Mouse (Mus musculus): ENCODE measurements around the gene N4bp3. TPM values are rescaled to one million over a fixed set of nuclear protein-coding genes. Genes with fewer than 3 reads are reported as not detected.

Gene N4bp3
- polyA plus RNA-seq, 1 experiment = 11.8 TPM

GRCm38 (mm10) chr11:51609266-51609909 lies 41.3 kb downstream of the N4bp3 start:
- peaks cover 4% of the 10 kb centered on the region; the same call in 1 of the 2 replicates for H3K36me3 ChIP-seq (ENCODE audit: control insufficient read depth, insufficient read depth, low read length)
- TF ChIP-seq POLR2A (IDR thresholded peaks at IDR 0.05; ENCODE audit: low read depth, low read length) = no peak
- no peak for TF ChIP-seq CTCF (conservative IDR thresholded peaks at IDR 0.05; ENCODE audit: insufficient read depth, insufficient read length, low read depth, low read length)
- peaks cover 3% of the 10 kb centered on the region; the same call in 1 of the 2 replicates for H3K4me1 ChIP-seq (ENCODE audit: control insufficient read depth, insufficient read depth, low read length)
- 90% methylated on average over 3 of the region's 3 CpGs for WGBS
- H3K27ac ChIP-seq (ENCODE audit: insufficient read depth, low read depth, low read length) = no peak overlapping the region
- no peak for DNase-seq
- no peaks in the 10 kb centered on the region for H3K27me3 ChIP-seq (replicated peaks; ENCODE audit: control insufficient read depth, insufficient read depth, low read length)
- H3K4me3 ChIP-seq (ENCODE audit: insufficient read depth, low read depth, low read length) = no peak overlapping the region

DNA sequence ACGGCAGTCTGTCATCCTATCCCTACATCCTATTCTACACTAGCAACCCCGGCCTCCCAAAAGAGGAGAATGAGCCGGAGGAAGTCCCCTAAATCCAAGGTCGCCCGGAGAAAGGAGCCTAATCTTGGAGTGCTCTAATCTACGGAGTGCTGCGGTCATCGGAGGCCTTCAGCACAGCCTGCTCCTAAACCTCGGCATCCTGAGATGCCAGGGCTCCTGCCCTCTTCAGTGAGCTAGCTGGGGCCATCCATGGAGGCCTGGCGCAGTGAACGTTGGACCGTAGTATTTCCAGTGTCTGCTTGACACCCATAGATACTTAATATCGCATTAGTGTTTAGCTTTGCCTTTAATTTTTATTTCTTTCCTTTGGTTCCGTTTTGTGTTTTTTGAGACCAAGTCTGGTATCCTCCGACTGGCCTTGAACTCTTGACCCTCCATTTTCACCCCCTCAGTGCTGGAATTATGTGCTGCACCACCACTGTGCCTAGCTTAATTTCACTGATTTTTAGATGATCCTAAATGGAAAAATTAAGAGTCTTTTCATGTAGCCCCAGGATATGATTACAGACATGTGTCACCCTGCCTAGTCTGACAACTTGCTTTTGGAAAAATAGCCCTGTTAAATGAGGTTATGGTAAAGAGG lies 43.4 kb downstream of the N4bp3 start:
- no peak for TF ChIP-seq POLR2A (IDR thresholded peaks at IDR 0.05; ENCODE audit: low read depth, low read length)
- TF ChIP-seq CTCF (conservative IDR thresholded peaks at IDR 0.05; ENCODE audit: insufficient read depth, insufficient read length, low read depth, low read length) = no peak
- Histone ChIP-seq H3K4me1 (ENCODE audit: control insufficient read depth, insufficient read depth, low read length) (peaks cover 3% of the 10 kb centered on the region; the same call in 1 of the 2 replicates), H3K27me3 (replicated peaks; ENCODE audit: control insufficient read depth, insufficient read depth, low read length) (no peaks in the 10 kb centered on the region), H3K27ac (ENCODE audit: insufficient read depth, low read depth, low read length) (peak overlapping the region; percentile 86), H3K4me3 (ENCODE audit: insufficient read depth, low read depth, low read length) (peak overlapping the region; percentile 77), H3K36me3 (ENCODE audit: control insufficient read depth, insufficient read depth, low read length) (peaks cover 11% of the 10 kb centered on the region; the same call in 1 of the 2 replicates)
- no peak for DNase-seq
- 2% methylated on average over 15 of the region's 15 CpGs for WGBS

DNA sequence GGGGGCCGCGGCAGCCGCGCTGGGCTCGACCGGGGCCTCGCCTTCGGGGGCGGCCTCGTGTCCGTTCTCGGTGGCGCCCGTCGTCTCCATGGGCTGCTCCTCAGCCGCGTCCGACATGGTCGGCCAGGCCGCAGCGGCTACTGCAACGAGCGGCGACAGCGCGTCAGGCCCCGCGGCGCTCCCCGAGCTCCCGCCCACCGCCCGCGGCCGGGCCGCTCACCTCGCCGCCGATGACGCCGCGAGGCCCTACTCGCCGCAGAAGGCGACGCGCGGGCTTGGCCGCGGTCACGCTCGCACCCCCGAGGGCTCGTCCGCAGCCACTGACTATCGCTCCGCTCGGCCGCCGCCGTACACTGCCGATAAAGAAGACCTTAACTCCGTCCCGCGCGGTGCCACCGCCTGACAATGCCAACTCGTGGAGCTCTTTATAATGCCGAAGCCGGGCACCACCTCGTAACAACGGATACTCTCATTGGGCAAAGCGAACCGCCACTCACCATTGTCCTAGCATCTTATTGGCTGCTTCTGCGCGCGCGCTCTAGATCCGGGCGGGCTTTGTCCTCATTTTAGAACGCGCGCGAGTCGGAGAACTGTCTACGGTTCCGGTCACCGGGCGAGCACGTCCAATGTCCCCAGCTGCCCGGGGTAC lies 44.1 kb downstream of the N4bp3 start, which contains the start of gene Hnrnpab:
TSS of gene Hnrnpab (minus strand) at position 401 of the 649 bp plus-strand sequence.
- H3K36me3 ChIP-seq (ENCODE audit: control insufficient read depth, insufficient read depth, low read length) = peaks cover 13% of the 10 kb centered on the region; the same call in 1 of the 2 replicates
- H3K4me1 ChIP-seq (ENCODE audit: control insufficient read depth, insufficient read depth, low read length) = peaks cover 3% of the 10 kb centered on the region; the same call in 1 of the 2 replicates
- peak within 1 kb of the TSS; percentile 86 for H3K27ac ChIP-seq (ENCODE audit: insufficient read depth, low read depth, low read length)
- under 1% methylated on average over 91 of the region's 91 CpGs for WGBS
- DNase-seq = peak; percentile 99
- no peaks in the 10 kb centered on the region for H3K27me3 ChIP-seq (replicated peaks; ENCODE audit: control insufficient read depth, insufficient read depth, low read length)
- TF ChIP-seq CTCF (conservative IDR thresholded peaks at IDR 0.05; ENCODE audit: insufficient read depth, insufficient read length, low read depth, low read length) (no peak), POLR2A (IDR thresholded peaks at IDR 0.05; ENCODE audit: low read depth, low read length) (peak; percentile 99)
- H3K4me3 ChIP-seq (ENCODE audit: insufficient read depth, low read depth, low read length) = peak within 1 kb of the TSS; percentile 77

DNA sequence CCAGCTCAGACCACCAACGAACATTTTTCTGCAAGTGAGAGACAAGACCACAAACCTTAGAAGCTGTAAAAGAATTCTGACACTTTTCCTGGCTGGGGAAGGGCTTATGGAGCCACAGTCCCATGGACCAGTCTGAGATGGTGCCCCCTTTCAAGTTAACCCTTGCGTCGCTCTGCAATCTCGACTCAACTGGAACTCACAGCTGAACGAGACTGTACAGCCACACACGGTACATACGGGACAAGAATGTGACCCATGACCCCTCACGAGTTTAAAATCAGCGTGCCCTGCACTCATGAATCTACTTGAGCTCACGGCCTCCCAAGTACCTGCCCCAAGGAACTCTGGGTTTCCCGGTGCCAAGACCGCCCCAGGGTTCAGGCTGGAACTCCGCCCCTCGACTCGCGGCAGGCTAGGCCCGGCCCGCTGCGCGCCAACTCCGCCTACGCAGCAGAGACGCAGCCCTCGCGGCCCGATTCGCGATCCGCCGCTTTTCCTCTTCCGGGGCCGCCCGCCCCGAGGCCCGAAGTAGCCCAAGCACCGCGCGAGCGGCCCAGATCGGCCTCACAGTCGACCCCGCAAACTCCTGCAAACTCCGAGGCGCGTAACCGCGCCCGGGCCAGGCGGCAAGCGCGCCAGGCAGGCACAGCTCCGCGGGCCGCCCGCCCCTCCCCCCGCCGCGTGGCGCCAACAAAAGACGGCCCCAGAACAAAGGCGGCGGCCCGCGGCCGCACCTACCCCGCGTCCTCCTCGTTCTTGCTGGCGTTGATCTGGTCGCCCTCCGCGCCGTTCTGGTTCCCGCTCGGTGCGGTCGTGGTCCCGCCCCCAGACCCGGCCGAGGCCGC lies 44.8 kb downstream of the N4bp3 start:
- Histone ChIP-seq H3K27me3 (replicated peaks; ENCODE audit: control insufficient read depth, insufficient read depth, low read length) (no peaks in the 10 kb centered on the region), H3K27ac (ENCODE audit: insufficient read depth, low read depth, low read length) (peak overlapping the region; percentile 74), H3K4me1 (ENCODE audit: control insufficient read depth, insufficient read depth, low read length) (peaks cover 3% of the 10 kb centered on the region; the same call in 1 of the 2 replicates), H3K4me3 (ENCODE audit: insufficient read depth, low read depth, low read length) (peak overlapping the region; percentile 71), H3K36me3 (ENCODE audit: control insufficient read depth, insufficient read depth, low read length) (peaks cover 15% of the 10 kb centered on the region; the same call in 1 of the 2 replicates)
- TF ChIP-seq POLR2A (IDR thresholded peaks at IDR 0.05; ENCODE audit: low read depth, low read length) (peak; percentile 25), CTCF (conservative IDR thresholded peaks at IDR 0.05; ENCODE audit: insufficient read depth, insufficient read length, low read depth, low read length) (no peak)
- peak; percentile 97 for DNase-seq
- under 1% methylated on average over 76 of the region's 81 CpGs for WGBS

DNA sequence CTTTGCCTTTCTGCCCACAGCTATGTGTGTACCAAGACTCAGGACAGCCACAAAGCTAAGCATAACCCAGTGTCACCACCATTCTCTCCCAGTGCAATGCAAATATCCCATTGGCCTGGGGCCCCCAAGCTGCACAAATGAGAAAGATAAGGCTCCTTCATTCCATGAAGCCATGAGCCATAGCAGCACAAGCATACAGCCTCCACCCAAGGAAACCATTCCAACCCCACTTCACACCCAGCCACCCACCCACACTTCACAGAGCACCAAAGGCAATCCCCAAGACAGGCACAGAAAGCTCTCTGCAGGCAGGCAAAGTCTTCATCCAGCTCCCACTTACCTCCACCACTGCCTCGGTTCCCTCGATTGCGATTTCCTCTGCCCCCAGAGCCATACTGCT lies 48.4 kb downstream of the N4bp3 start:
- Histone ChIP-seq H3K27me3 (replicated peaks; ENCODE audit: control insufficient read depth, insufficient read depth, low read length) (no peaks in the 10 kb centered on the region), H3K36me3 (ENCODE audit: control insufficient read depth, insufficient read depth, low read length) (peaks cover 28% of the 10 kb centered on the region), H3K4me1 (ENCODE audit: control insufficient read depth, insufficient read depth, low read length) (peaks cover 3% of the 10 kb centered on the region; the same call in 1 of the 2 replicates), H3K27ac (ENCODE audit: insufficient read depth, low read depth, low read length) (no peak overlapping the region), H3K4me3 (ENCODE audit: insufficient read depth, low read depth, low read length) (no peak overlapping the region)
- 81% methylated on average over 3 of the region's 3 CpGs for WGBS
- DNase-seq = no peak
- no peak for TF ChIP-seq POLR2A (IDR thresholded peaks at IDR 0.05; ENCODE audit: low read depth, low read length)

DNA sequence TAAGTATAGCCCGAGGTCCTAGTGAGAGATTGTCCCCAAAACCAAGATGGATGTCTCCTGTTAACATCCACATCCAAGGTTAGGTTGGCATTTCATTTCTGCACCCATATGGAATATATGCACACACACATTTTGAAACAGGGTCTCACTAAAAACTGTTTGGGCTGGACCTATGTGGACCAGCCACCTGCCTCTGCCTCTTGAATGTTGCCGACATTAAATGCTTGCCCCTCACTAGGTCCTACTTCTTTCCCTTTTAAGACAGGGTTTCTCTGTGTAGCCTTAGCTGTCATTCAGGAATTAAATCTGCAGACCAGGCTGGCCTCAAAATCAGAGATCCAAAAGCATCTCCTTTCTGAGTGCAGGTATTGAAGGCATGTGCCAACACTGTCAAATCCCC lies 53.1 kb downstream of the N4bp3 start:
- Histone ChIP-seq H3K36me3 (ENCODE audit: control insufficient read depth, insufficient read depth, low read length) (peaks cover 23% of the 10 kb centered on the region), H3K27me3 (replicated peaks; ENCODE audit: control insufficient read depth, insufficient read depth, low read length) (no peaks in the 10 kb centered on the region), H3K27ac (ENCODE audit: insufficient read depth, low read depth, low read length) (no peak overlapping the region), H3K4me1 (ENCODE audit: control insufficient read depth, insufficient read depth, low read length) (no peaks in the 10 kb centered on the region), H3K4me3 (ENCODE audit: insufficient read depth, low read depth, low read length) (no peak overlapping the region)
- no peak for TF ChIP-seq CTCF (conservative IDR thresholded peaks at IDR 0.05; ENCODE audit: insufficient read depth, insufficient read length, low read depth, low read length)
- no peak for TF ChIP-seq POLR2A (IDR thresholded peaks at IDR 0.05; ENCODE audit: low read depth, low read length)
- DNase-seq = no peak
- 69% methylated on average over 2 of the region's 2 CpGs for WGBS

Data from kidney, adult 2 months (tissue).